8 mouse cellular contexts compared by ENCODE assay signal in the genomic region with DNA sequence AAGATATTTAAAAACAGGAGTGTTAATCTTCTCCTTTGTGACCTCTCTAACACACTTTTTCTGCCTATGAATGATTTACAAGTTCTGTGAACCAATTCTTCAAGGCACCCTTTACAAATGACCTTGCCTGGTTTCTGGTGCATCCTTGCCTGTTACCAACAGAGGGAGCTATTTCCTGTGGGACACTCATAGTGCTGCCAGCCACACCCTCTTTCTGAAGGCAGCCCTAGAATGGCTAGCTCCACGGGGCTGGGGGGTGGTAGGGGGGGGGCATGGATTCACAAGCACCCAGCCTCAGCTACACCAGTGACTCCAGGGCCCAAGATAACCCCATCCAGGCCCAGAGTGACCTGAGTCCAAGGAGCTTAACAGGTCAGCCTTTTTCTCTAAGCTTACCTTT.
DNase-seq lines count a peak whose midpoint lies in the region; ATAC-seq and TF ChIP-seq lines count a peak whose summit lies in the region.

No protein-coding gene starts in this region.

- CTCF ChIA-PET in Patski (lab: Charles Lee), result interaction anchor here (0.7 to 2.5 kb wide), 10 partner anchors 8 to 484 kb away, joined by 3 to 7 read pairs (median 4); no protein-coding TSS in a partner anchor

- peak; percentile 75 for TF ChIP-seq CTCF in layer of hippocampus, adult 2 months (conservative IDR thresholded peaks at IDR 0.05)
- peak; percentile 66 for TF ChIP-seq CTCF in Patski (IDR thresholded peaks at IDR 0.05)
- peak; percentile 60 for TF ChIP-seq CTCF in liver, embryonic 14.5 days (IDR thresholded peaks at IDR 0.05; ENCODE audit: low read depth)

- DNase-seq in layer of hippocampus, adult 2 months (ENCODE audit: low spot score in 2 of 2), result peak; percentile 8 to 16
- no peak for DNase-seq in layer of hippocampus, postnatal 10 days (ENCODE audit: low spot score in 2 of 2)
- no peak for DNase-seq in Patski (ENCODE audit: low read depth, low spot score)
- DNase-seq in c-Kit-positive CD71-positive TER-119-positive erythroid progenitor cells, embryonic 14.5 days (ENCODE audit: low spot score), result peak; percentile 3
- DNase-seq in liver, embryonic 14.5 days (ENCODE audit: low read depth in 3 of 3, low spot score in 3 of 3), result no peak
- DNase-seq in thymus, postnatal 25 days, result peak; percentile 21
- no peak for DNase-seq in right cerebral cortex, adult 18-20 months
- no peak for DNase-seq in layer of hippocampus, adult 9-10 months (ENCODE audit: low spot score)

- H3K4me3 ChIP-seq in layer of hippocampus, adult 2 months, result no peak overlapping the region
- H3K4me3 ChIP-seq in liver, embryonic 14.5 days (ENCODE audit: insufficient read depth in 1 of 2, low read depth in 2 of 2, low read length in 2 of 2), result no peak overlapping the region

- POLR2A ChIA-PET in Patski (lab: Charles Lee), result no interaction called here

- no peaks in the 10 kb centered on the region for H3K36me3 ChIP-seq in liver, embryonic 14.5 days (replicated peaks; ENCODE audit: control insufficient read depth, insufficient read depth, low read depth)

- H3K27me3 ChIP-seq in Patski, result no peaks in the 10 kb centered on the region
- H3K27me3 ChIP-seq in liver, embryonic 14.5 days (ENCODE audit: control insufficient read depth, insufficient read depth, low read length), result no peaks in the 10 kb centered on the region

- WGBS in liver, embryonic 14.5 days (ENCODE audit: insufficient replicate concordance), result 0% methylated on average over 1 of the region's 1 CpGs

- no peak overlapping the region for H3K4me2 ChIP-seq in liver, embryonic 14.5 days (ENCODE audit: low read depth)

- in situ Hi-C loops in Patski (cut with MboI; ENCODE audit: low pct_unique_long_range_greater_than_20kb), result loop anchor here (10.0 kb wide), 1 partner anchor 164 kb away; no protein-coding TSS in a partner anchor

- H3K9ac ChIP-seq in liver, embryonic 14.5 days (replicated peaks), result no peak overlapping the region

- no peak overlapping the region for H3K27ac ChIP-seq in layer of hippocampus, adult 2 months
- no peak overlapping the region for H3K27ac ChIP-seq in liver, embryonic 14.5 days

- no peaks in the 10 kb centered on the region for H3K4me1 ChIP-seq in liver, embryonic 14.5 days (replicated peaks; ENCODE audit: control insufficient read depth in 2 of 2, insufficient read depth in 2 of 2, low read length in 1 of 2)

- no peaks in the 10 kb centered on the region for H3K9me3 ChIP-seq in liver, embryonic 14.5 days (ENCODE audit: control insufficient read depth, low read length)

- no peak for TF ChIP-seq EP300 in liver, embryonic 14.5 days (IDR thresholded peaks at IDR 0.05; ENCODE audit: low read depth)

- no peak for ATAC-seq in Patski
- ATAC-seq in liver, embryonic 14.5 days (ENCODE audit: insufficient read depth), result no peak

Comparison
In these comparisons a context has a peak if more than half of its experiments do, and no peak if none do; other contexts are left out.
1. DNase-seq: peak in layer of hippocampus, adult 2 months (2 of 2), c-Kit-positive CD71-positive TER-119-positive erythroid progenitor cells, embryonic 14.5 days (single experiment) and thymus, postnatal 25 days (single experiment); none in layer of hippocampus, postnatal 10 days (0 of 2), Patski (single experiment), liver, embryonic 14.5 days (0 of 3), right cerebral cortex, adult 18-20 months (single experiment) and layer of hippocampus, adult 9-10 months (single experiment).
2. Peak in every context shown above with its lines, with median percentiles within 50 percentile points of each other: CTCF ChIP-seq.